ENCODE assay signal across 14 mouse cellular contexts in the genomic region with DNA sequence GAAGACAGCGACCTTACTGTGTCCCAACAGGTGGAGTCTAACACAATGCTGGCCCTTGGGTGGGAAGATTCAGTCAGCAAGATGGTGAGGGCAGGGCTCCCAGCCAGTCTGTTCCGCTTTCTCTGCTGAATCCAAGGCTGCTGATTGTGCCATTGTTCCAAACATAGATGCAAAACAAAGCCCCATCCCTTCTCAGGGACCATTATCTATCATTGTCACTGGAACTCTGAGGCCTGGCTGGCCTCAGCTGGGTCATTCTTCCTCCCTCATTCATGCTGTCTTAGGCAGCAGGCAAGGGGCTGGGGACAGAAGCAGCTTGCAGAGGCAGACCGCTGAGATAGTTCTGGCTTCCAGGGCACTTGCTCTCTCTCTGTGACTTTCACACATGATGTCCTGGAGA.
DNase-seq lines count a peak whose midpoint lies in the region; ATAC-seq and TF ChIP-seq lines count a peak whose summit lies in the region.
"Had no signal": no experiment of that assay in that cellular context is flagged by ENCODE, and none has a peak within 500 bp of the region (broad histone marks: within the 10 kb centered on the region; RNA-seq: fewer than 3 reads in every experiment).

No protein-coding gene starts in this region.

- no peaks in the 10 kb centered on the region for H3K36me3 ChIP-seq in heart, embryonic 11.5 days (ENCODE audit: control insufficient read depth, insufficient read depth, low read length)
- H3K36me3 ChIP-seq in lung, postnatal 0 days (ENCODE audit: insufficient read depth, low read length) = no peaks in the 10 kb centered on the region
- H3K36me3 ChIP-seq in neural tube, embryonic 11.5 days (ENCODE audit: control insufficient read depth, insufficient read depth, low read length) = no peaks in the 10 kb centered on the region

- H3K4me1 ChIP-seq in heart, embryonic 11.5 days (ENCODE audit: control insufficient read depth, insufficient read depth, low read length) = peaks cover 29% of the 10 kb centered on the region
- H3K4me1 ChIP-seq in lung, postnatal 0 days (ENCODE audit: insufficient read depth, low read depth, low read length) = peaks cover 19% of the 10 kb centered on the region
- peaks cover 9% of the 10 kb centered on the region; the same call in 1 of the 2 replicates for H3K4me1 ChIP-seq in neural tube, embryonic 11.5 days (ENCODE audit: control insufficient read depth, insufficient read depth, low read length)

- H3K4me2 ChIP-seq in heart, embryonic 11.5 days = no peak overlapping the region
- no peak overlapping the region for H3K4me2 ChIP-seq in lung, postnatal 0 days (replicated peaks; ENCODE audit: low read depth, low read length)
- no peak overlapping the region for H3K4me2 ChIP-seq in neural tube, embryonic 11.5 days (ENCODE audit: low read depth)

- 31% methylated on average over 3 of the region's 3 CpGs for WGBS in heart, embryonic 11.5 days (ENCODE audit: insufficient replicate concordance)
- 33% methylated on average over 3 of the region's 3 CpGs for WGBS in lung, postnatal 0 days
- WGBS in neural tube, embryonic 11.5 days = 26% methylated on average over 3 of the region's 3 CpGs

- DNase-seq in heart, adult 9 months (ENCODE audit: low spot score in 2 of 2) = no peak
- peak; percentile 62 for DNase-seq in lung, postnatal 0 days (ENCODE audit: low spot score)
- DNase-seq in lung, postnatal 14 days = no peak
- peak; percentile 55 for DNase-seq in embryo, embryonic 11 days
- peak; percentile 64 for DNase-seq in neural tube, embryonic 11.5 days (ENCODE audit: low spot score)
- DNase-seq in thymus, postnatal 25 days = no peak
- DNase-seq: cerebellum, adult 11-12 months; kidney, postnatal 14 days; left cerebral cortex, postnatal 4 days had no signal

- ATAC-seq in heart, embryonic 11.5 days (replicated peaks; ENCODE audit: insufficient number of reproducible peaks, low FRiP score, low TSS enrichment) = no peak
- ATAC-seq in lung, postnatal 0 days = peak; percentile 47
- ATAC-seq in neural tube, embryonic 11.5 days (ENCODE audit: insufficient read depth, low FRiP score, low TSS enrichment) = peak; percentile 39; the same call in 1 of the 2 replicates
- no peak for ATAC-seq in cerebellum, adult (ENCODE audit: insufficient number of reproducible peaks, low FRiP score, low TSS enrichment)
- ATAC-seq: intestine, embryonic 16.5 days; Patski had no signal

- no peaks in the 10 kb centered on the region for H3K27me3 ChIP-seq in heart, embryonic 11.5 days (ENCODE audit: control insufficient read depth, insufficient read depth, low read length)
- H3K27me3 ChIP-seq in lung, postnatal 0 days (replicated peaks; ENCODE audit: insufficient read depth, low read length) = no peaks in the 10 kb centered on the region
- H3K27me3 ChIP-seq in neural tube, embryonic 11.5 days (ENCODE audit: control insufficient read depth, insufficient read depth, low read length) = no peaks in the 10 kb centered on the region

- no peak overlapping the region for H3K4me3 ChIP-seq in heart, embryonic 11.5 days (ENCODE audit: low read depth, low read length)
- H3K4me3 ChIP-seq in lung, postnatal 0 days (ENCODE audit: low read depth, low read length) = no peak overlapping the region
- no peak overlapping the region for H3K4me3 ChIP-seq in neural tube, embryonic 11.5 days (ENCODE audit: low read depth, low read length)
- H3K4me3 ChIP-seq: erythroblast, embryonic 14.5 days had no signal

- H3K27ac ChIP-seq in heart, embryonic 11.5 days (ENCODE audit: low read depth, low read length) = peak overlapping the region; percentile 36; the same call in 1 of the 2 replicates
- H3K27ac ChIP-seq in lung, postnatal 0 days (ENCODE audit: low read length) = no peak overlapping the region
- no peak overlapping the region for H3K27ac ChIP-seq in neural tube, embryonic 11.5 days (ENCODE audit: low read depth, low read length)

- no peak for TF ChIP-seq CTCF in lung, postnatal 0 days (IDR thresholded peaks at IDR 0.05)

- no peak overlapping the region for H3K9ac ChIP-seq in heart, embryonic 11.5 days (ENCODE audit: low read depth, low read length)
- no peak overlapping the region for H3K9ac ChIP-seq in lung, postnatal 0 days (replicated peaks; ENCODE audit: low read depth)
- H3K9ac ChIP-seq in neural tube, embryonic 11.5 days (ENCODE audit: low read length) = no peak overlapping the region

- H3K9me3 ChIP-seq in heart, embryonic 11.5 days (replicated peaks; ENCODE audit: control insufficient read depth, low read length) = no peaks in the 10 kb centered on the region
- H3K9me3 ChIP-seq in lung, postnatal 0 days (ENCODE audit: low read length) = no peaks in the 10 kb centered on the region
- H3K9me3 ChIP-seq in neural tube, embryonic 11.5 days (ENCODE audit: control insufficient read depth, low read length) = no peaks in the 10 kb centered on the region

- TF ChIP-seq EP300 in lung, postnatal 0 days (IDR thresholded peaks at IDR 0.05) = no peak

Comparison
In these comparisons a context has a peak if more than half of its experiments do, and no peak if none do; other contexts are left out.
1. DNase-seq: peak in lung, postnatal 0 days (single experiment), embryo, embryonic 11 days (single experiment) and neural tube, embryonic 11.5 days (single experiment); none in heart, adult 9 months (0 of 2), lung, postnatal 14 days (single experiment) and thymus, postnatal 25 days (single experiment).
2. ATAC-seq: peak in lung, postnatal 0 days (single experiment) and neural tube, embryonic 11.5 days (single experiment); none in heart, embryonic 11.5 days (single experiment) and cerebellum, adult (single experiment).